ENCODE assay signal across 9 mouse cellular contexts in the genomic region with DNA sequence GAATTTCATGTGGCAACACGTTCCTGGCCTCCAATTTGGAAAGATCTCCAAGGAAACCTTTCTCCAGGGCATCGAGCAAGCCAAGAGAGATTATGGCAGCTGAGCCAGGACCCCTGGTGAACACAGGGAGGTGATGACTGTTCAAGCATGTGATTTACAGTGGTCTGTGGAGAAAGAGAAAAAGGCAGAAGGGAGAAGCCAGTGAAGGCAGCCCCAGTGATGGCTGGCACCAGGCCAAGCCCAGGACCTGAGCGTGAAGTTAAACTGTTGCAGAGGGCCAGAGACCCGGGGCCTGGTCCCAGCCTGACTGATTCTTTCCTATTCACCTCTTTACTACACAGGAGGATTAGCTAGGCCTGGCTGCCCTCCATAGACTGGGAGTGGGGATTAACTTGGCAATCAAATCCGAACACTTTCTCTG.
A peak's percentile ranks its signal among the peaks of the same experiment; 100 is the strongest.
DNase-seq lines count a peak whose midpoint lies in the region; ATAC-seq and TF ChIP-seq lines count a peak whose summit lies in the region.
"Had no signal": no experiment of that assay in that cellular context is flagged by ENCODE, and none has a peak within 500 bp of the region (broad histone marks: within the 10 kb centered on the region; RNA-seq: fewer than 3 reads in every experiment).

No protein-coding gene starts in this region.

- no peaks in the 10 kb centered on the region for H3K9me3 ChIP-seq in stomach, embryonic 15.5 days
- H3K9me3 ChIP-seq in stomach, postnatal 0 days (ENCODE audit: control insufficient read depth, low read length) = no peaks in the 10 kb centered on the region
- H3K9me3 ChIP-seq in limb, embryonic 13.5 days = no peaks in the 10 kb centered on the region

- ATAC-seq in stomach, embryonic 15.5 days (ENCODE audit: insufficient read depth, low FRiP score, low read depth) = peak; percentile 7; the same call in 1 of the 2 replicates
- ATAC-seq in stomach, postnatal 0 days (ENCODE audit: low FRiP score, low TSS enrichment) = no peak
- ATAC-seq in limb, embryonic 13.5 days (ENCODE audit: low FRiP score, low read depth) = peak; percentile 80

- no peak overlapping the region for H3K4me3 ChIP-seq in stomach, embryonic 15.5 days (replicated peaks)
- H3K4me3 ChIP-seq in stomach, postnatal 0 days (ENCODE audit: low read depth, low read length) = no peak overlapping the region
- H3K4me3 ChIP-seq in limb, embryonic 13.5 days = no peak overlapping the region
- H3K4me3 ChIP-seq: gastrocnemius, adult 2 months had no signal

- no peaks in the 10 kb centered on the region for H3K4me1 ChIP-seq in stomach, embryonic 15.5 days
- H3K4me1 ChIP-seq in stomach, postnatal 0 days (replicated peaks; ENCODE audit: control insufficient read depth, insufficient read depth) = no peaks in the 10 kb centered on the region
- H3K4me1 ChIP-seq in limb, embryonic 13.5 days = peaks cover 14% of the 10 kb centered on the region

- H3K4me2 ChIP-seq in stomach, embryonic 15.5 days = no peak overlapping the region
- H3K4me2 ChIP-seq in stomach, postnatal 0 days (replicated peaks; ENCODE audit: low read depth) = no peak overlapping the region
- no peak overlapping the region for H3K4me2 ChIP-seq in limb, embryonic 13.5 days (replicated peaks)

- no peaks in the 10 kb centered on the region for H3K36me3 ChIP-seq in stomach, embryonic 15.5 days
- no peaks in the 10 kb centered on the region for H3K36me3 ChIP-seq in stomach, postnatal 0 days (ENCODE audit: control insufficient read depth, insufficient read depth, low read length)
- H3K36me3 ChIP-seq in limb, embryonic 13.5 days = no peaks in the 10 kb centered on the region

- no peak overlapping the region for H3K27ac ChIP-seq in stomach, embryonic 15.5 days
- no peak overlapping the region for H3K27ac ChIP-seq in stomach, postnatal 0 days (replicated peaks)
- no peak overlapping the region; the same call in 1 of the 2 replicates for H3K27ac ChIP-seq in limb, embryonic 13.5 days
- H3K27ac ChIP-seq: gastrocnemius, adult 2 months had no signal

- no peaks in the 10 kb centered on the region for H3K27me3 ChIP-seq in stomach, embryonic 15.5 days (replicated peaks)
- no peaks in the 10 kb centered on the region for H3K27me3 ChIP-seq in stomach, postnatal 0 days (ENCODE audit: control insufficient read depth, insufficient read depth, low read length)
- H3K27me3 ChIP-seq in limb, embryonic 13.5 days = peaks cover 37% of the 10 kb centered on the region

- TF ChIP-seq EP300 in stomach, postnatal 0 days (optimal IDR thresholded peaks at IDR 0.05) = no peak

- H3K9ac ChIP-seq in stomach, embryonic 15.5 days = no peak overlapping the region
- H3K9ac ChIP-seq in stomach, postnatal 0 days (ENCODE audit: low read length) = no peak overlapping the region
- no peak overlapping the region for H3K9ac ChIP-seq in limb, embryonic 13.5 days

- DNase-seq in embryo, embryonic 11 days = peak; percentile 46
- no peak for DNase-seq in embryo, embryonic 9.5 days (ENCODE audit: extremely low spot score)
- no peak for DNase-seq in stomach, postnatal 0 days (ENCODE audit: low spot score)
- DNase-seq in yolk sac, embryonic 10.5 days (ENCODE audit: low spot score) = no peak
- no peak for DNase-seq in gastrocnemius, postnatal 25 days
- DNase-seq in frontal cortex, postnatal 36 days (ENCODE audit: low spot score in 2 of 2) = no peak
- DNase-seq: gastrocnemius, adult 2 months had no signal

- TF ChIP-seq CTCF in stomach, postnatal 0 days (IDR thresholded peaks at IDR 0.05; ENCODE audit: low read depth) = no peak

- 58% methylated on average over 5 of the region's 5 CpGs for WGBS in stomach, embryonic 15.5 days
- WGBS in stomach, postnatal 0 days = 47% methylated on average over 5 of the region's 5 CpGs
- WGBS in limb, embryonic 13.5 days = 6% methylated on average over 5 of the region's 5 CpGs
